Mouse (Mus musculus) G1E (cell line): ENCODE measurements around the gene Gm10226.

ENCODE experiments used
- CTCF ChIP-seq: IDR thresholded peaks from 2 replicates; pipeline ENCODE4 v1.5.1; 2012; ENCODE audit warnings: low read depth, low read length, inconsistent platforms, mixed read lengths
- GATA1 ChIP-seq: IDR thresholded peaks from 2 replicates; pipeline ENCODE4 v1.6.1; 2012; ENCODE audit warnings: borderline replicate concordance, low read length, inconsistent platforms, mixed read lengths
- GATA2 ChIP-seq: IDR thresholded peaks from 2 replicates; pipeline ENCODE4 v1.6.1; 2012; ENCODE audit warnings: low read depth, low read length, inconsistent platforms, borderline replicate concordance
- TAL1 ChIP-seq: conservative IDR thresholded peaks from 2 replicates; pipeline ENCODE4 v1.6.1; 2012; ENCODE audit warnings: low read depth, low read length, inconsistent platforms, mixed read lengths

- TF ChIP-seq TAL1: no peak
- TF ChIP-seq GATA1: no peak
- peak; percentile 36; the same call in 1 of the 2 replicates for TF ChIP-seq CTCF
- TF ChIP-seq GATA2: no peak
These were observed 41.7 kb upstream of the Gm10226 start for GRCm38 (mm10) chr17:21649936-21650335.
